Mouse (Mus musculus) stomach, embryonic 15.5 days (tissue): ENCODE measurements around the gene Cacng8. TPM values are rescaled to one million over a fixed set of nuclear protein-coding genes. Genes with fewer than 3 reads are reported as not detected.

Source experiments
- ATAC-seq: fragments of 200-750 bp; cut with Nextera tagmentation; 2 replicates; pipeline ENCODE4 v1.8.0; 2017; ENCODE audit warnings: low read depth, moderate number of reproducible peaks, moderate TSS enrichment; ENCODE audit not compliant: insufficient read depth, low FRiP score
- H3K27ac ChIP-seq: fragments of 300-500 bp; sonication (generic); 2 replicates; pipeline ENCODE4 v1.5.1; 2015; ENCODE audit warnings: mild to moderate bottlenecking, inconsistent platforms
- H3K27me3 ChIP-seq: fragments of 300-500 bp; sonication (generic); replicated peaks from 2 replicates; pipeline ENCODE4 v1.6.1; 2015; ENCODE audit warnings: inconsistent platforms
- H3K36me3 ChIP-seq: fragments of 300-500 bp; sonication (generic); 2 replicates; pipeline ENCODE4 v1.6.1; 2015; ENCODE audit warnings: inconsistent platforms
- H3K4me1 ChIP-seq: fragments of 300-500 bp; sonication (generic); 2 replicates; pipeline ENCODE4 v1.6.1; 2015; ENCODE audit warnings: inconsistent platforms
- H3K4me2 ChIP-seq: fragments of 300-500 bp; sonication (generic); 2 replicates; pipeline ENCODE4 v1.6.1; 2015; ENCODE audit warnings: mild to moderate bottlenecking, inconsistent platforms
- H3K4me3 ChIP-seq: fragments of 300-500 bp; sonication (generic); replicated peaks from 2 replicates; pipeline ENCODE4 v1.5.1; 2015; ENCODE audit warnings: inconsistent platforms
- H3K9ac ChIP-seq: fragments of 300-500 bp; sonication (generic); 2 replicates; pipeline ENCODE4 v1.6.1; 2015; ENCODE audit warnings: inconsistent platforms
- H3K9me3 ChIP-seq: fragments of 300-500 bp; sonication (generic); 2 replicates; pipeline ENCODE4 v1.6.1; 2016; ENCODE audit warnings: inconsistent platforms
- WGBS: fragments of 180-500 bp; shearing (Covaris S2); methylation state at CpG from one replicate; pipeline ENCODE4 v1.1.7; 2015; 5-methylcytosine and 5-hydroxymethylcytosine counted together
- polyA plus RNA-seq: library from polyadenylated mRNA; unstranded; fragments of >200 nt; fragmentation: Nextera tagmentation; extraction: Ambion mirVana; gene quantifications from 2 replicates; pipeline ENCODE4 v1.2.1, GENCODE M21; 2015

Cacng8 gene
- polyA plus RNA-seq, 1 experiment from 2014 or later = 1.5 TPM

DNA sequence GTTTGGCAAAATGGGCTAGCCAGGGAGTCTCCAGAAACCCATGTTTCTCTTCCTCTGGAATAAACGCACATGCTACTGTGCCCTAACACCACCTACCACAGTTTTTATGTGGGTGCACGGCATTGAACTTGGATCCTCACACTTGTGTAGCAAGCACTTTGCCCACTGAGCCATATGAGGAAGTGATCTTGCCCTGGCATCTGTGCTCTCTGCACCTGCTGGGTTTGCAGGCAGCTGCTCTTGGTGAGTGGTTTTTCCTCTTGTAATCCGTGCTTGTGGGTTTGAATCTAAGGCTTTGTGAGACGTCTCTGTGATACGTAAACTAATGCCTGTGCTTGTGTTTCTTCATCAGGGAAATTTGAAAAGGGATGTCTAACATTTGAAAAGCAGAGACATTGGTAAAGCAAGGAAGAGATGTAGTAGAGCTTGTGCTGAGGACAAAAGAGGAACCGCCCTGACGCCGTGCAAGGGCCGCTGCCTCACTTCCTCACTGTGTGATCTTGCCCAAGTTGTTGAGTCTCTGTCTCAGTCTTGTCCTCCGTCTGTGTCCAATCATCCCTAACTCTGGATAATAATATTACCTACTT lies 52.1 kb downstream of the Cacng8 start:
- no peak for ATAC-seq
- no peak overlapping the region for H3K27ac ChIP-seq
- no peaks in the 10 kb centered on the region for H3K36me3 ChIP-seq
- WGBS = 74% methylated on average over 10 of the region's 10 CpGs
- H3K27me3 ChIP-seq = no peaks in the 10 kb centered on the region
- H3K4me2 ChIP-seq = no peak overlapping the region
- H3K4me3 ChIP-seq = no peak overlapping the region
- H3K9me3 ChIP-seq = no peaks in the 10 kb centered on the region
- H3K9ac ChIP-seq = no peak overlapping the region
- 0 out of 2 replicates have a peak, but pooled peaks cover 2% of the 10 kb centered on the region for H3K4me1 ChIP-seq

GRCm38 (mm10) chr7:3444678-3445077 lies 54.2 kb downstream of the Cacng8 start:
- Histone ChIP-seq H3K36me3 (no peaks in the 10 kb centered on the region), H3K4me2 (no peak overlapping the region), H3K27ac (no peak overlapping the region), H3K4me1 (no peaks in the 10 kb centered on the region), H3K27me3 (no peaks in the 10 kb centered on the region), H3K4me3 (no peak overlapping the region), H3K9ac (no peak overlapping the region), H3K9me3 (no peaks in the 10 kb centered on the region)
- 62% methylated on average over 3 of the region's 3 CpGs for WGBS
- ATAC-seq = no peak

DNA sequence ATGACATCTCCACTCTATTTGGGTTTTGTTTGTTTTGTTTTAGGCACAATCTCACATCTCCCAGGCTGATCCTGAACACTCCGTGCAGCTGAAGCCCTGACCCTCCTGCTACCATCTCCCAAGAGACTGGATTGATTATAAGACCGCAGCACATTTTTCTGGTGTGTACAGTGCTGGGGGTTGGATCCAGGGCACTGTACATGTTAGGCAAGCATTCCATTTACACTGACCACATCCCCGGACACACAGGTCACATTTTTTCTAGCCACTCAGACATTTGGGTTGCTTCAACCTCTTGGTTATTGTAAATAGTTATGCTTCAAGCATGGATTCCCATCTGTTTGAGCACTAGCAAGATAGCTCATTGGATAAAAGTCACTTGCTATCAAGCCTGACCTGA lies 56.1 kb downstream of the Cacng8 start:
- H3K4me2 ChIP-seq = no peak overlapping the region
- H3K9me3 ChIP-seq = no peaks in the 10 kb centered on the region
- WGBS = 55% methylated on average over 3 of the region's 3 CpGs
- no peak overlapping the region for H3K9ac ChIP-seq
- no peaks in the 10 kb centered on the region for H3K36me3 ChIP-seq
- no peaks in the 10 kb centered on the region for H3K4me1 ChIP-seq
- no peak overlapping the region for H3K4me3 ChIP-seq
- no peak overlapping the region for H3K27ac ChIP-seq
- no peaks in the 10 kb centered on the region for H3K27me3 ChIP-seq
- no peak for ATAC-seq

DNA sequence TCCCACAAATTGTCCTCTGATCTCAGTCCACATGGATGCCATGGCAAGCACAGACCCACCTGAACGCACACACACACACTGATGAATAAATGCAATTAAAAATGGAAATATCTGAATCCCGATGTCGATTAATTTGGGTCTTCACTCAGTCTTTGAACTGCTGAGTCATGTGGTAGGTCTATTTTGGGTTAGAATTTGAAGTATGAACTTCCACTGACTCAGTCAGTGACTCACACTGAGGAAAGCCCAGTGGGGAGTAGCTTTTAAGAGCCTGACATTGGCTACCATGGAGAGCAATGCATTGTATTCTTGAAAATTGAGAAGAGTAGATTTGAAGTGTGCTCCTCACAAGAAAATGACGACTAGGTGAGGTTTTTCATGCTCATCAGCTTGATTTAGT lies 56.5 kb downstream of the Cacng8 start:
- Histone ChIP-seq H3K9ac (no peak overlapping the region), H3K4me2 (no peak overlapping the region), H3K9me3 (no peaks in the 10 kb centered on the region), H3K4me3 (no peak overlapping the region), H3K27ac (no peak overlapping the region), H3K36me3 (no peaks in the 10 kb centered on the region), H3K27me3 (no peaks in the 10 kb centered on the region), H3K4me1 (no peaks in the 10 kb centered on the region)
- 78% methylated on average over 4 of the region's 4 CpGs for WGBS
- ATAC-seq = no peak

DNA sequence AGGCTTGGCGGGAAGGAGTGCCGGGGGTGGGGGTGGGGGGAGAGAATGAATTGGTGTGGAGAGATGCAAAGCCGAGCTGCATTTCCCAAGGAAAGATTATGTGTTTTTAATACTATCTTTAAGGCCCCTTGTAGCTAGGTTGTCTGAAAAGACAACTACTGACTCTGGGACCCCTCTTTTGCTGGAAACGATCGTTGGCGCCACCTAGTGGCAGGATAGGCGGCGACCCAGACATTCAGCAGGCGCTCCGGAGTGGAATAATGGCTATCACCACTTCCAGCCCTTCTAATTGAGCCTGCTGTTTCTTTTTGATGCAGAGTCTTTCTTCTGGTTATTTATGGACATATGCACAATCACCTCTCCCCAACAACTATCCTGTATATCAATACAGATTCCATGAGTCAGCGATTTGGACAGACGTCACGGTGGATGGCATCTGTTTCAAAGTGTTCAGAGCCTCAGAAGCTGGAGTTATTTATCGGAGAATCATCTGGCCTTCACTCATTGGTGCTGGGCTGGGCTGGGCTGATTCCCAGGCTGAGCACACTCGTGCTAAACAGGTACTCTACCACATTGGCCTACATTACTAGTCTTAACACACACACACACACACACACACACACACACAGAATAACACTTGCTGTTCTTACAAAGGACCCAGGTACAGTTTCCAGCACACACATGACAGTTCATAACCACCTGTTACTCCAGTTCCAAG lies 58.4 kb downstream of the Cacng8 start:
- Histone ChIP-seq H3K4me2 (no peak overlapping the region), H3K27ac (no peak overlapping the region), H3K4me3 (no peak overlapping the region), H3K9me3 (no peaks in the 10 kb centered on the region), H3K36me3 (no peaks in the 10 kb centered on the region), H3K9ac (no peak overlapping the region), H3K4me1 (no peaks in the 10 kb centered on the region), H3K27me3 (no peaks in the 10 kb centered on the region)
- ATAC-seq = peak; percentile 50; the same call in 1 of the 2 replicates
- 19% methylated on average over 15 of the region's 15 CpGs for WGBS

DNA sequence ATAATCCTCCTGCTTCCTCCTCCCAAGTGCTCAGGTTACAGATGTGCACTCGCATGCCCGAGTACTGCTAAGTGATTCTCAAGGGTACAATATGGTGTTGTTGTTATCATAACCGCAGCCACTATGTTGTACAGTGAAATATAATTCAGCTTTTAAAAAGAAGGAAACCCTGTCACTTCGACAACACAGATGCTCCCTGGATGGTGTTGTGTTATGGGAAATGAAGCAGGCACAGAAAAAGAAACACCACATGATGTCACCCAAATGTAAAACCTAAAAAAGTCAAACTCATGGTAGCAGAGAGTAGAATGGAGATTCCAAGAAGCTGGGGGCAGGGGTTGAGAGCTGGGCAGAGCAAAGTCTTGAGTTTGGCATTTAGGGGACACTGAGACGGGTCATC lies 60.2 kb downstream of the Cacng8 start:
- Histone ChIP-seq H3K4me2 (no peak overlapping the region), H3K4me1 (no peaks in the 10 kb centered on the region), H3K36me3 (no peaks in the 10 kb centered on the region), H3K4me3 (no peak overlapping the region), H3K9ac (no peak overlapping the region), H3K9me3 (no peaks in the 10 kb centered on the region), H3K27ac (no peak overlapping the region), H3K27me3 (no peaks in the 10 kb centered on the region)
- WGBS = 56% methylated on average over 5 of the region's 5 CpGs
- ATAC-seq = no peak

DNA sequence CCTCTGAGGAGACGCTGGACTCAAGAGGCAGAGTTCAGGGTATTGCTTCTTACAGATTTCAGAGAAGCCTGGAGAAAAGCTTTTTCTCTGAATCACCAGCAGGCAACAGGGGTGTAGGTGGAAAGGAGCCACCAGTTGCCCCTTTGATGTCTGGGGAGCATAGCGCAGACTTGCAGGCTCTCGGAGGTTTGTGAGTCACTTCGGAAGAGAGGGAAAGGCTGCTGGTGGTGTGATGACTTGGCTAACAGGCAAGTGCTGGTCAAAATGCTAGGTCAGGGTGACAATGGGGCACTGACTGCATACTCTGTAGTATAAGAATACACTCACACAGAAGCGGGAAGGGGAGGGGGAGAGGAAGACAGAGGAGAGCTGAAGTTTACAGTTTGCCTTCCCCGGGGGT lies 60.7 kb downstream of the Cacng8 start:
- H3K4me2 ChIP-seq = no peak overlapping the region
- 21% methylated on average over 6 of the region's 6 CpGs for WGBS
- H3K9ac ChIP-seq = no peak overlapping the region
- no peaks in the 10 kb centered on the region for H3K36me3 ChIP-seq
- no peaks in the 10 kb centered on the region for H3K9me3 ChIP-seq
- no peak overlapping the region for H3K4me3 ChIP-seq
- H3K27me3 ChIP-seq = no peaks in the 10 kb centered on the region
- no peak overlapping the region for H3K27ac ChIP-seq
- H3K4me1 ChIP-seq = no peaks in the 10 kb centered on the region
- ATAC-seq = no peak

GRCm38 (mm10) chr7:3452821-3453485 lies 62.5 kb downstream of the Cacng8 start:
- Histone ChIP-seq H3K4me3 (no peak overlapping the region), H3K4me1 (no peaks in the 10 kb centered on the region), H3K27me3 (no peaks in the 10 kb centered on the region), H3K27ac (no peak overlapping the region), H3K4me2 (no peak overlapping the region), H3K9ac (no peak overlapping the region), H3K9me3 (no peaks in the 10 kb centered on the region), H3K36me3 (no peaks in the 10 kb centered on the region)
- 48% methylated on average over 12 of the region's 12 CpGs for WGBS
- ATAC-seq = no peak

GRCm38 (mm10) chr7:3453486-3454183 lies 63.2 kb downstream of the Cacng8 start:
- 55% methylated on average over 10 of the region's 11 CpGs for WGBS
- ATAC-seq = no peak
- Histone ChIP-seq H3K9ac (no peak overlapping the region), H3K4me2 (no peak overlapping the region), H3K4me1 (no peaks in the 10 kb centered on the region), H3K4me3 (no peak overlapping the region), H3K27ac (no peak overlapping the region), H3K36me3 (no peaks in the 10 kb centered on the region), H3K27me3 (no peaks in the 10 kb centered on the region), H3K9me3 (no peaks in the 10 kb centered on the region)

DNA sequence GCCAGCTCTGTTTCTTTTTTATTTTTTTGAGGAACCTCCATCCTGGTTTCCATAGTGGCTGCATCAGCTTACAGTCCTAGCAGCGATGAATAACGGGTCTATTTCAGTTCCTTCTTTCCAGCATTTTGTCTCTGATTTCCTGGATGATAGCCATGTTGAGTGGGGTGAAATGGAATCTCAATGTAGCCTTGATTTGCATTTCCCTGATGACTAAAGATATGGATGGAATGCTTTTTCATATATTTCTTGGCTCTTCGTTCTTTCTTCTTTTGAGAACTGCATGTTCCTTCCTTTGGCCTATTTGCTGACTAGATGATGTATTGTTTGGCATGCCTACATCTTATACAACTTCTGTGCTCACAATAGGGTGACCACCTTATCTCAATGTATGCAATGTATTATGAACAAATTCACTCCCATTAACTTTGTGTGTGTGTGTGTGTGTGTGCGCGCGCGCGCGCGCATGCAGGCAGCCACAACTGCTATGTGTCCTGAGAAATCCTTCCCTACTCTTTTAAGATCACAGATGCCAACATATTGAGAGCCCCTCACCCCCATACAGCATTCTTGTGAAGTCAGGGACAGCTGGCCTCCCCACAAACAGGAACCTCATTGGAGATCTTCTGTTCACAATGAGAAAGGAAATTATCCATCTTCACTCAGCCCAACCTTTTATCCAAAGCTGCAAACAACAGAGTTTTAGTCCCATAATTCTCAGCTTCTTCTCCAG lies 66.8 kb downstream of the Cacng8 start:
- Histone ChIP-seq H3K4me3 (no peak overlapping the region), H3K9me3 (no peaks in the 10 kb centered on the region), H3K9ac (no peak overlapping the region), H3K36me3 (no peaks in the 10 kb centered on the region), H3K4me1 (no peaks in the 10 kb centered on the region), H3K27ac (no peak overlapping the region), H3K27me3 (no peaks in the 10 kb centered on the region), H3K4me2 (no peak overlapping the region)
- WGBS = 90% methylated on average over 10 of the region's 10 CpGs
- ATAC-seq = no peak

- H3K27ac ChIP-seq = no peak overlapping the region
- H3K27me3 ChIP-seq = no peaks in the 10 kb centered on the region
- H3K4me2 ChIP-seq = no peak overlapping the region
- H3K4me1 ChIP-seq = no peaks in the 10 kb centered on the region
- ATAC-seq = no peak
- no peaks in the 10 kb centered on the region for H3K9me3 ChIP-seq
- 65% methylated on average over 9 of the region's 9 CpGs for WGBS
- no peak overlapping the region for H3K4me3 ChIP-seq
- H3K36me3 ChIP-seq = no peaks in the 10 kb centered on the region
- no peak overlapping the region for H3K9ac ChIP-seq
These were observed 67.3 kb downstream of the Cacng8 start for GRCm38 (mm10) chr7:3457841-3458217.
